Mouse (Mus musculus): ENCODE measurements around the gene Trp53bp1. TPM values are rescaled to one million over a fixed set of nuclear protein-coding genes. Genes with fewer than 3 reads are reported as not detected.

The Trp53bp1 gene
- polyA plus RNA-seq (2016; fragmentation: Nextera tagmentation; extraction: Ambion mirVana) = 116 and 135 TPM in 2 replicates

DNA sequence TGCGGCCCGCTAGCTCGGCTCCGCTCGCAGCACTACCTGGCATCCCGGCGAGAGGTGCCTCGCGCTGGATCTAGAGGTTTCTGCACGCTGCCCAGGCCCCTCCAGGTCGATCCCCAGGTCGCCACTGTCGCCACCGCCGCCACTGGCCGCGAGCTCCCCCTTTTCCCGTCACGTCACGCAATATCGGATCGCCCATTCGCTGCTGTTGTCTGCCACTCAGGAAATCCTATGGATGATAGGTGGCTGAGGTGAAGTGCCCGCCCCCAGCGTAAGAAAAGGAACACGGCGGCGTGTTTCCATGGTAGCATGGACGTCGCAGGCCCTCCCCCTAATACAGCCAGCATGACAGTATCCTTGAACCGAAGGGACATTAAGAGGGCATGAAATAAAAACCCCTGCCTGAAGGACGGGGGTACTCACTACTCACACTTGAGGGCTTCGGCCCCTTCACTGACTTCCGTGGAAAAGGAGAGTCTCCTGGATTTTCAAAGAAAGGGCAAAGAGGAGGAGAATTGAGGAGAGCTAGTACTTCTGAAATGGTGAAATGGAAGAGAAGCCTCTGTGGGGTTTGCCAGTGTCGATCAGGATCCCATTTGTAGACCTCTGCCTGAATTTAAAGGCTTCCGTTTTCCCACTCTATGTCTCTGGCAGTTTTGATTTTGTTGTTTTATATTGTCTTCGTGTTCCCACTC, at the start of gene Trp53bp1:
Gene Trp53bp1, minus strand, starts transcription at position 172 of the 692 bp plus-strand sequence.
- H3K27me3 ChIP-seq (ENCODE audit: low read depth, poor library complexity, severe bottlenecking) = no peaks in the 10 kb centered on the region
- H3K9me3 ChIP-seq (replicated peaks) = no peaks in the 10 kb centered on the region
- peaks cover 27% of the 10 kb centered on the region for H3K4me1 ChIP-seq
- peak within 1 kb of the TSS; percentile 98 for H3K4me3 ChIP-seq
- H3K36me3 ChIP-seq = peaks cover 40% of the 10 kb centered on the region
- WGBS = 1% methylated on average over 37 of the region's 37 CpGs
- peak within 1 kb of the TSS; percentile 98 for H3K27ac ChIP-seq
- peak; percentile 91 for DNase-seq (ENCODE audit: low spot score)

DNA sequence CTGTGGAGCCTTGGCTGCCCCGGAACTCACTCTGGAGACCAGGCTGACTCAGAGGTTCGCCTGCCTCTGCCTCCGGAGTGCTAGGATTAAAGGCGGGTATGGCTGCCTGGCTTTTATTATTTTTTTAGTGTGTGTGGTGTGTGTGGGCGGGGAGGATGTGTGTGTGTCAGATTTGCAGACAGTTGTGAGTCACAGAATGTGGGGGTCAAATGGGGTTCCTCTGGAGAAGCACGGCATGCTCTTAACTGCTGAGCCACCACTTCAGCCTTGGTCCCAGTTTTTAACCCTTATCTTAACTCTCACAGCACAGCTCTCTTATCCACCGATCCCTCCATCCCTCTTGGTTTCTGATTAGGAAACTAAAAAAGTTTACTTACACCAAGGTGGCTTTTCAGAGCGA, 45.1 kb upstream of the Trp53bp1 start:
- no peaks in the 10 kb centered on the region for H3K27me3 ChIP-seq (ENCODE audit: low read depth, poor library complexity, severe bottlenecking)
- H3K9me3 ChIP-seq (replicated peaks) = no peaks in the 10 kb centered on the region
- H3K27ac ChIP-seq = no peak overlapping the region
- no peaks in the 10 kb centered on the region for H3K36me3 ChIP-seq
- WGBS = 76% methylated on average over 8 of the region's 8 CpGs
- DNase-seq (ENCODE audit: low spot score) = no peak
- H3K4me1 ChIP-seq = no peaks in the 10 kb centered on the region
- no peak overlapping the region for H3K4me3 ChIP-seq

DNA sequence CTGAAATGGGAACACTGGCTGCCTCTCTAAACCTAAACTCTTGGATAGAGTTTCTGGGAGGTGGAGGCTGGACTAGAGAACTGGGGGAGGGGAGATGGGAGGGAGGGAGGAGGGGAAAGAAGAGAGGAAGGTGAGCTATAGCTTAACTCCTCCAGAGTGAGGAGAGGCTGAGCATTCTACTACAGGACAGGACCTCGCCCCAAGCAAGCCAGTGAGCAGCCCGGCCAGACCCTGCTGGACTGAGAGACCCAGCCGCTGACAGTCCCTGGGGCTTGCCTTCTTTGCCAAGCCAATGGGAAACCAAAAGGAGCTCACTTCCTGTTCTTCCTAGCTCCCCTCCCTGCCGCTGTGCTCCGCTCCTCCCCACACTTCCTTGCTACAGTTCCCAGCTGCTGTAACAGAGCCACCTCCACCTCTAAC, 37.8 kb upstream of the Trp53bp1 start:
- H3K27ac ChIP-seq = peak overlapping the region; percentile 74
- peaks cover 3% of the 10 kb centered on the region; the same call in 1 of the 2 replicates for H3K36me3 ChIP-seq
- 17% methylated on average over 5 of the region's 5 CpGs for WGBS
- H3K27me3 ChIP-seq (ENCODE audit: low read depth, poor library complexity, severe bottlenecking) = peaks cover 42% of the 10 kb centered on the region
- H3K4me1 ChIP-seq = peaks cover 18% of the 10 kb centered on the region
- no peak overlapping the region for H3K4me3 ChIP-seq
- no peak for DNase-seq (ENCODE audit: low spot score)
- no peaks in the 10 kb centered on the region for H3K9me3 ChIP-seq (replicated peaks)

DNA sequence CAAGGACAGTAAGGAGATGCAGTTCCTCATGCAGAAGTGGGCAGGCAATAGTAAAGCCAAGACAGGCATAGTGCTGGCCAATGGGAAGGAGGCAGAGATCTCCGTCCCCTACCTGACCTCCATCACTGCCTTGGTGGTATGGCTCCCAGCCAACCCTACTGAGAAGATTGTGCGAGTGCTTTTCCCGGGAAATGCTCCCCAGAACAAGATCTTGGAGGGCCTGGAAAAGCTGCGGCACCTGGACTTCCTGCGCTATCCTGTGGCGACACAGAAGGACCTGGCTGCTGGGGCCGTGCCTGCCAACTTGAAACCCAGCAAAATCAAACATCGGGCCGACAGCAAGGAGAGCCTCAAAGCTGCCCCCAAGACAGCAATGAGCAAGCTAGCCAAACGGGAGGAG, 28.8 kb upstream of the Trp53bp1 start:
- Histone ChIP-seq H3K4me1 (peaks cover 37% of the 10 kb centered on the region), H3K27ac (no peak overlapping the region), H3K9me3 (replicated peaks) (no peaks in the 10 kb centered on the region), H3K27me3 (ENCODE audit: low read depth, poor library complexity, severe bottlenecking) (peaks cover 100% of the 10 kb centered on the region), H3K36me3 (peaks cover 3% of the 10 kb centered on the region), H3K4me3 (no peak overlapping the region)
- WGBS = 84% methylated on average over 10 of the region's 10 CpGs
- no peak for DNase-seq (ENCODE audit: low spot score)

DNA sequence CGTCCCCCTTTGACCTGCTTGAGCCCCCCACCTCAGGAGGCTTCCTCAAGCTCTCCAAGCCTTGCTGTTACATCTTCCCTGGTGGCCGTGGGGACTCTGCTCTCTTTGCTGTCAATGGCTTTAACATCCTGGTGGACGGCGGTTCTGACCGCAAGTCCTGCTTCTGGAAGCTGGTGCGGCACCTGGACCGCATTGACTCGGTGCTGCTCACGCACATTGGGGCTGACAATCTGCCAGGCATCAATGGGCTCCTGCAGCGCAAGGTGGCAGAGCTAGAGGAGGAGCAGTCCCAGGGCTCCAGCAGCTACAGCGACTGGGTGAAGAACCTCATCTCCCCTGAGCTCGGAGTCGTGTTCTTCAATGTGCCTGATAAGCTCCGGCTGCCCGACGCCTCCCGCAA, 28.3 kb upstream of the Trp53bp1 start:
- Histone ChIP-seq H3K4me1 (peaks cover 43% of the 10 kb centered on the region), H3K27me3 (ENCODE audit: low read depth, poor library complexity, severe bottlenecking) (peaks cover 99% of the 10 kb centered on the region), H3K27ac (no peak overlapping the region), H3K36me3 (no peaks in the 10 kb centered on the region; the same call in 1 of the 2 replicates), H3K4me3 (no peak overlapping the region), H3K9me3 (replicated peaks) (no peaks in the 10 kb centered on the region)
- DNase-seq (ENCODE audit: low spot score) = no peak
- WGBS = 83% methylated on average over 17 of the region's 17 CpGs

DNA sequence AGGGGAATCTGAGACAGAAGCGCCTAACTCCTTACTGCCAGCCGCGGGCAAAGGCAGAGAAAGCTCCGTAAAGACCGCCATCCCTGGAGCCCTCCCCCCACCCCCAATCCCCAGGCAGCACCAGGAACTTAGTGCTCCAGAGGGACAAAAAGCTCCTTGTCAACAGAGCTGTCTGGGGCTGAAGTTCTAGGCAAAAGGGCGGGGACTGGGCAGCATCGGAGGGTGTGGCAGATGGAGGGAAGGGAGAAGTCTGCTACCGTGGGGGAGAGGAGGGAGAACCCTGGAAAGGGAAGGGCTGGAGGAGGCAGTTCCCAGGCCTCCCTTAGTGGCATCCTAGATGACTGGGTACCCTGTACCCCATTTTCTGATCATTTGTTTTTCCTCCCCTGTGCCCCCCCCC, 26.9 kb upstream of the Trp53bp1 start:
- Histone ChIP-seq H3K4me3 (peak overlapping the region; percentile 6; the same call in 1 of the 2 replicates), H3K36me3 (no peaks in the 10 kb centered on the region; the same call in 1 of the 2 replicates), H3K9me3 (replicated peaks) (no peaks in the 10 kb centered on the region), H3K27ac (no peak overlapping the region), H3K4me1 (peaks cover 52% of the 10 kb centered on the region), H3K27me3 (ENCODE audit: low read depth, poor library complexity, severe bottlenecking) (peaks cover 98% of the 10 kb centered on the region)
- no peak for DNase-seq (ENCODE audit: low spot score)
- WGBS = 7% methylated on average over 8 of the region's 8 CpGs

DNA sequence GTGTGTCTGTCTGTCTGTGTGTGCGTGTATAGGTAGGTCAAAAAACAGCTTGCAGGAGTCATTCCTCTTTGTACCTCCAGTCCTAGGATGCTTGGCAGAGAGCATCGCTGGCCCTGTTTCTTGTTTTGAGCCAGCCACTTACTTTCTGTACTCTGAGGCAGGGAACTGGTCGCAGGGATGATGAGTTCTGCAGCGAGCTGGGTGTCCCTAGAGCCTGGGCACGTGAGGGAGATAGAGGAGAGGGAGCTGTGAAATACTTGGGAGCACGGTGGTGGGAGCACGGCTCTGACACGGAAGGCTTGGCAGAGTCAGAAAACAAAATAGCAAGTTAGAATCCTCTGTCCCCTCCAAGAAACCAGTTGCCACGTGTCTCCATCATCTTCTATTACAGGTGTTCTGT, 26.5 kb upstream of the Trp53bp1 start:
- no peak for DNase-seq (ENCODE audit: low spot score)
- 8% methylated on average over 9 of the region's 9 CpGs for WGBS
- peak overlapping the region; percentile 6; the same call in 1 of the 2 replicates for H3K4me3 ChIP-seq

DNA sequence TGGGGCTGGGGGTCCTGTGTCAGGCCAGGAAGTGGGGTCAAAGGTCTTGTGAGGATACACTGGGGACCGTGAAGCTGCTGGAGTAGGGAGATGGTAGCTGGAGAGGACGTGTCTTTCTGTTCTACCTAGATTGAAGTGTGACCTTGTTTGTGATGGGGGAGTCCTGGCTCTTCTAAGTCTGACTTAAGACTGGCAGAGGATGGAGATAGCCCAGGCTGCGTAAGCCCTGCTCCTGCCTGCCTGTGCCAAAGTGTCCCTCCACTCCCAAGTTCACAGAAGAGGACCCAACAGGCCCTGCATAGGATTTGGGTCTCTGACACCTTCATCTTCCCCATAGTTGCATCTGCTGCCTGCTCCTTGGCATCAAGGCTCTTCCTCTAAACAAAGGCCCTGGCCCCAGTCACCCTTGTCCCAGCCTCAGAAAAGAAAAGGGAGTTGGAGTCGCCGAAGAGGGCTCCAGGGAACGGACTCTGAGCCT, 25.6 kb upstream of the Trp53bp1 start:
- Histone ChIP-seq H3K27me3 (ENCODE audit: low read depth, poor library complexity, severe bottlenecking) (peaks cover 98% of the 10 kb centered on the region), H3K4me1 (peaks cover 52% of the 10 kb centered on the region), H3K27ac (no peak overlapping the region; the same call in 1 of the 2 replicates), H3K9me3 (replicated peaks) (no peaks in the 10 kb centered on the region), H3K36me3 (no peaks in the 10 kb centered on the region; the same call in 1 of the 2 replicates), H3K4me3 (peak overlapping the region; percentile 46)
- 9% methylated on average over 6 of the region's 6 CpGs for WGBS
- no peak for DNase-seq (ENCODE audit: low spot score)

More for the DNA sequence above, 26.5 kb upstream of the Trp53bp1 start:
- Histone ChIP-seq H3K27ac (no peak overlapping the region), H3K36me3 (no peaks in the 10 kb centered on the region; the same call in 1 of the 2 replicates), H3K27me3 (ENCODE audit: low read depth, poor library complexity, severe bottlenecking) (peaks cover 98% of the 10 kb centered on the region), H3K9me3 (replicated peaks) (no peaks in the 10 kb centered on the region), H3K4me1 (peaks cover 52% of the 10 kb centered on the region)

DNA sequence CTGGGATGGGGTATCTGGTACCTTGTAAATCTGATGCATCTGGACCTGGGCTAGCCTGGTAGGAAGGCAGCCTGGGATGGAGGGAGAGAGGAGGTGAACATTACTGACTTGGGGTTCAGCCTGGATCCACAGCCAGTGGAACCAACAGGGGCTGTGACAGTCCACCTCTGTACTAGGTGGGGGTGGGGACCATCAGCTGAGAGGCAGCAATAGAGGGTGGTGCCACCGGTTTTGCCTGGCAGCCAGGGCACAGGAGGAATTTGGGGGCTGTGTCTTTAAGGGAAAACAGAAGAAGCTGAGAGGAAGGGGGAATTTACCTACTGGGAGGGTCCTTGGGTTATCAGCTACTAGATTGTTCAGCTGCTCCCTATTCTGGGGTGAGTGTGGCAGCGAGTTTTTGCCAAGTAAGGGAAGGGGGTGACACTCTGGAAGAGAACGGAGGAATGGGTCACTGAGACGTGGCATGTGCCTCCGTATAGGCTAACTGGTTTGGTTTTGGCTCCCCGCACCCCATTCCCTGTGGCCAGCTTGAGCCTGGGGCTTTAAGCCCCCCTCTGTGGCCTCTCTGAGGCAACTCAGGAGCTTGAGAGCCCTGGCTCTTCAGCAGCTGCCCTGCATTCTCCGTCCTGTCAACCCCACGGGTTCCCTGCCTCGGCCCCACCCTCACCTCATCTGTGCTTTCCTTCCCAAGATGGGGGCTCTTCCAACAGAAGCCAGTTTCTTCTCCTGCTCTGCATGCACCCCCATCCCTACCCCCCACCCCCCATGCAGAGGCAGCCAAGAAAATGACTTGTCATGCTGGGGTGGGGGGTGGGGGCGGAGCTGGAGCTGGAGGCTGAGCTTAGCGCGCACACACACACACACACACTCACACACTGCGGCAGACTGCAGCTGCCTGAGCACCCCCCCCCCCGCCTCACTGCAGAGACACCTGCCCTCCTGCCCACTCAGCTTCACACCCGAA, 24.7 kb upstream of the Trp53bp1 start:
- peak overlapping the region; percentile 61; the same call in 1 of the 2 replicates for H3K27ac ChIP-seq
- no peaks in the 10 kb centered on the region; the same call in 1 of the 2 replicates for H3K36me3 ChIP-seq
- WGBS = 2% methylated on average over 15 of the region's 15 CpGs
- H3K9me3 ChIP-seq (replicated peaks) = no peaks in the 10 kb centered on the region
- peaks cover 52% of the 10 kb centered on the region for H3K4me1 ChIP-seq
- peak; percentile 48 for DNase-seq (ENCODE audit: low spot score)
- peaks cover 98% of the 10 kb centered on the region for H3K27me3 ChIP-seq (ENCODE audit: low read depth, poor library complexity, severe bottlenecking)
- peak overlapping the region; percentile 46 for H3K4me3 ChIP-seq

DNA sequence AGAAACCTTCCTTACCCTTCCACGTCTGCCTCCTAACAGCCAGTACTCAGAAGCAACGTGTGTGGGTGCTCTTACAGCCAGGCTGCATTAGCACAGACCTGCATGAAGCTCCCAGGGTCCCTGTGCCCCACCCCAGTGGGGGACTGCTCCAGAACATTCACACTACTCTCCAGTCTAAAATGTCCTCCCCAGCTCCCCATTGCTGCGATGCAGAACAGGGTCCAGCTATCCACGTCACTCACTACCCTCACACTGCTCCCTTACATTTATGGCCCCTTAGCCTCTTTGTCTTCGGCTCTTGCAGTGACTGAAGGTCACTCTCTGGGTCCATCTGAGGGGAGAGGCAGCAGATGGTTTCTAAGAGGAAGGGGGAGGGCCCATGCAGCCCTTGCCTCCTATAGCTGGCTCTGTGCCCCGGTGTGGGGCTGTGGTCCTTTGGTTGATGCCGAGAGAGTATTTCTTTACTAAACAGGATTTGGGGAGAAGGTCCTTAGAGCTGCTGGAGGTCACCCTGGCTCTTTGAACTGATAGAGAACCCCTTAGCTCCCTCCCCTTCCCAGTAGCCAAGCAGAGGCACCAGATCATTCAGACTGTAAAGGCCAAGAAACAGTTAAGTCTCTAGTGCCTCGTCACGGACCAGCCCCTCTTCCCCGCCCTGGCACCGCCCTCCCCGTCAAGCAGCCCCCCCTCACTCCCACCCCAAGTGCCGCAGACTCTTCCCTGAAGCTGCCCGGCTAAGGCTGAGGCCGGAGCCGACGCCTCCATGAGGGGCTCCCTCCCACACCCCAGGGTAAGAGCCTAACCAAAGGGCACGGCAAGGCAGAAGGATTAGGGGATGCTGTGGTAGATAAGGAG, 23.8 kb upstream of the Trp53bp1 start:
- H3K9me3 ChIP-seq (replicated peaks) = no peaks in the 10 kb centered on the region
- H3K4me1 ChIP-seq = peaks cover 54% of the 10 kb centered on the region
- peak; percentile 47 for DNase-seq (ENCODE audit: low spot score)
- H3K36me3 ChIP-seq = no peaks in the 10 kb centered on the region; the same call in 1 of the 2 replicates
- under 1% methylated on average over 18 of the region's 18 CpGs for WGBS
- H3K27me3 ChIP-seq (ENCODE audit: low read depth, poor library complexity, severe bottlenecking) = peaks cover 98% of the 10 kb centered on the region
- peak overlapping the region; percentile 46 for H3K4me3 ChIP-seq
- peak overlapping the region; percentile 61; the same call in 1 of the 2 replicates for H3K27ac ChIP-seq

DNA sequence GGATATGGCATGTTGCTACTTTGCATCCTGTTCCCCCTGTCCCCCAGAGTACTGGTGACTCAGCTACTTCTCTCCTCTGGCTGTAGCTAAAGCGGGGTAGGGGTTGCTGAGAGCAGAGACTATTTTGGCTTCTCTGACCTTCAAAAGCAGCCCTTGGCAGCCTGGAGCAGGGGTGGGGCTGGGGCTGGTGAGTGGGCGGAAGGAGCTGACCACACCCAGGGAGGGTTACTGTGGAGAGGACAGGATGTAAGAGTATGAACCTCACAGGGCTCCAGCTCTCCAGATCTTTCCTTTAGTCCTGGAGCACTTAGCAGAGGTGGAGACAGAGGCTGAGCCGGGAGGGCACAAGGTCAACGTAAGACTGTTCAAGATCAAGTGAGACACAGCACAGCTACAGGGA, 23.0 kb upstream of the Trp53bp1 start:
- Histone ChIP-seq H3K4me3 (no peak overlapping the region), H3K27me3 (ENCODE audit: low read depth, poor library complexity, severe bottlenecking) (peaks cover 95% of the 10 kb centered on the region), H3K27ac (peak overlapping the region; percentile 61; the same call in 1 of the 2 replicates), H3K9me3 (replicated peaks) (no peaks in the 10 kb centered on the region), H3K36me3 (no peaks in the 10 kb centered on the region), H3K4me1 (peaks cover 62% of the 10 kb centered on the region)
- WGBS = 14% methylated on average over 4 of the region's 4 CpGs
- DNase-seq (ENCODE audit: low spot score) = no peak

All from limb, embryonic 10.5 days (tissue).